Mouse (Mus musculus) liver, postnatal 0 days (tissue): ENCODE results near the gene Gpatch8.

Experiments used
- CTCF ChIP-seq: sonication (generic); IDR thresholded peaks from 2 replicates; pipeline ENCODE4 v1.5.1; 2016; ENCODE audit warnings: antibody characterized with exemption, low read depth
- EP300 ChIP-seq: IDR thresholded peaks from 2 replicates; pipeline ENCODE4 v1.6.1; 2016; ENCODE audit warnings: antibody characterized with exemption, low read depth, mild to moderate bottlenecking

GRCm38 (mm10) chr11:102446581-102447461, 109.4 kb downstream of the Gpatch8 start:
- no peak for TF ChIP-seq EP300
- no peak for TF ChIP-seq CTCF
